Mouse (Mus musculus) adrenal gland, postnatal 10 days (tissue): Measurements from ENCODE around the gene Dapk2. TPM values are rescaled to one million over a fixed set of nuclear protein-coding genes. Genes with fewer than 3 reads are reported as not detected.

Experiments used
- DNase-seq: peaks from one replicate; pipeline ENCODE4 v3.0.0; 2021; ENCODE audit warnings: mixed read lengths
- long read RNA-seq, 2 experiments: library from polyadenylated mRNA; stranded (forward); transcript quantifications; one replicate each; pipeline ENCODE4 v2.0.0; 2021
- total RNA-seq, 2 experiments: library from RNA; stranded (reverse); gene quantifications; 2 replicates each; pipeline ENCODE4 v1.2.3; 2021

Dapk2 gene
- 10 to 100 TPM in 1 of 2 experiments, 1 to 10 TPM in 1; 8.3 to 12.4 TPM for total RNA-seq
- long read RNA-seq, experiment 1, transcript Dapk2-201 (12 exons, 1,772 nt), result major isoform, 19 of 23 reads
- long read RNA-seq, experiment 1, partial matches to known transcripts, result 2 of 23 reads
- long read RNA-seq, experiment 1, other reads (novel, unspliced or antisense), result 2 of 23 reads
- long read RNA-seq, experiment 2, transcript Dapk2-201 (12 exons, 1,772 nt), result major isoform, 8 of 10 reads
- long read RNA-seq, experiment 2, partial matches to known transcripts, result 0 of 10 reads
- long read RNA-seq, experiment 2, other reads (novel, unspliced or antisense), result 1 of 10 reads

- DNase-seq, result peak; percentile 94
Observed at GRCm38 (mm10) chr9:66157958-66158830, at the start of gene Dapk2. Gene Dapk2 (plus strand): TSS chr9:66158223.

GRCm38 (mm10) chr9:66109574-66109973, 48.4 kb upstream of the Dapk2 start:
- no peak for DNase-seq

- no peak for DNase-seq
Observed at GRCm38 (mm10) chr9:66110126-66110525, 47.9 kb upstream of the Dapk2 start.

- DNase-seq, result no peak
Observed at GRCm38 (mm10) chr9:66110611-66111379, 47.2 kb upstream of the Dapk2 start.

GRCm38 (mm10) chr9:66114341-66114740, 43.7 kb upstream of the Dapk2 start:
- DNase-seq, result no peak

GRCm38 (mm10) chr9:66116890-66117289, 41.1 kb upstream of the Dapk2 start:
- DNase-seq, result peak; percentile 57

GRCm38 (mm10) chr9:66119498-66119897, 38.5 kb upstream of the Dapk2 start:
- no peak for DNase-seq

- no peak for DNase-seq
Observed at GRCm38 (mm10) chr9:66120106-66120505, 37.9 kb upstream of the Dapk2 start.

GRCm38 (mm10) chr9:66120945-66121344, 37.1 kb upstream of the Dapk2 start:
- no peak for DNase-seq

- DNase-seq, result no peak
Observed at GRCm38 (mm10) chr9:66121421-66121820, 36.6 kb upstream of the Dapk2 start.

GRCm38 (mm10) chr9:66123648-66124047, 34.4 kb upstream of the Dapk2 start:
- no peak for DNase-seq

GRCm38 (mm10) chr9:66124111-66124531, 33.9 kb upstream of the Dapk2 start:
- peak; percentile 51 for DNase-seq

- peak; percentile 99 for DNase-seq
Observed at GRCm38 (mm10) chr9:66124681-66125542, 33.1 kb upstream of the Dapk2 start.

- DNase-seq, result peak; percentile 29
Observed at GRCm38 (mm10) chr9:66125543-66126455, 32.2 kb upstream of the Dapk2 start.

- peak; percentile 93 for DNase-seq
Observed at GRCm38 (mm10) chr9:66126456-66127192, 31.4 kb upstream of the Dapk2 start, which contains the start of the genes Snx1 and Ciao2a. Gene Snx1 (minus strand): TSS chr9:66126587. Gene Ciao2a (plus strand): TSS chr9:66126611.

GRCm38 (mm10) chr9:66127193-66127546, 30.9 kb upstream of the Dapk2 start:
- peak; percentile 47 for DNase-seq

- no peak for DNase-seq
Observed at GRCm38 (mm10) chr9:66127884-66128283, 30.1 kb upstream of the Dapk2 start.

- DNase-seq, result no peak
Observed at GRCm38 (mm10) chr9:66131466-66131865, 26.6 kb upstream of the Dapk2 start.

- DNase-seq, result peak; percentile 38
Observed at GRCm38 (mm10) chr9:66135967-66136366, 22.1 kb upstream of the Dapk2 start.

GRCm38 (mm10) chr9:66138193-66138592, 19.8 kb upstream of the Dapk2 start:
- peak; percentile 49 for DNase-seq
